Mouse (Mus musculus): ENCODE measurements around the gene Tap2.

Tap2 gene

GRCm38 (mm10) chr17:34196941-34197894 lies 6.1 kb upstream of the Tap2 start, which contains the start of gene Psmb8:
Gene Psmb8 (plus strand): TSS chr17:34197721.
- peak; percentile 69 for DNase-seq

GRCm38 (mm10) chr17:34197904-34198520 lies 5.3 kb upstream of the Tap2 start:
- DNase-seq, result no peak

GRCm38 (mm10) chr17:34198521-34198912 lies 4.8 kb upstream of the Tap2 start:
- DNase-seq, result no peak

- no peak for DNase-seq
Observed at GRCm38 (mm10) chr17:34199050-34199619, 4.2 kb upstream of the Tap2 start.

GRCm38 (mm10) chr17:34200047-34200446 lies 3.3 kb upstream of the Tap2 start:
- DNase-seq, result no peak

- no peak for DNase-seq
Observed at GRCm38 (mm10) chr17:34200772-34201505, 2.4 kb upstream of the Tap2 start.

- DNase-seq, result no peak
Observed at GRCm38 (mm10) chr17:34201506-34202055, 1.7 kb upstream of the Tap2 start.

DNA sequence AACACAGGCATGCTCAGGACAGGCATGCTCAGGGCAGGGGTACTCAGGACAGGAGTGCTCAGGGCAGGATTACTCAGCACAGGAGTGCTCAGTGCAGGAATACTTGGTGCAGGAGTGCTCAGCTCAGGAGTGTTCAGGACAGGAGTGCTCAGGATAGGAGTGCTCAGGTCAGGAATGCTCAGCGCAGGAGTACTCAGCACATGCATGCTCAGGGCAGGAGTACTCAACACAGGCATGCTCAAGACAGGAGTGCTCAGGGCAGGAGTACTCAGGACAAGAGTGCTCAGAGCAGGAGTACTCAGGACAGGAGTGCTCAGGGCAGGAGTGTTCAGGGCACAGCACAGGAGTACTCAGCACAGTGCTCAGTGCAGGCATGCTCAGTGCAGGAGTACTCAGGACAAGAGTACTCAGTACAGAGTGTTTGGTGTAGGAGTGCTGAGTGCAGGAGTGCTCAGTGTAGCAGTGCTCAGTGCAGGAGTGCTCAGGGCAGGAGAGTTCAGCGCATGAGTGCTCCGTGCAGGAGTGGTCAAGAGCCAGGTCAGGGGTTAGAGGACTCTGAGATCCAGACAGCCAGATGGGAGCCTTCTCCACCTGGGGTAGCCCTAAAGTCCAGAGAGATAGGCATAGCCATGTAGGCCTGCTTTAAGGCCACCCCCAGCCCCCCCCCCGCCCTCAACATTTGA lies 426 bp upstream of the Tap2 start:
- DNase-seq, result no peak

GRCm38 (mm10) chr17:34204303-34205010 lies 1.1 kb downstream of the Tap2 start:
- DNase-seq, result peak; percentile 84

GRCm38 (mm10) chr17:34205021-34205745 lies 1.9 kb downstream of the Tap2 start:
- no peak for DNase-seq

- no peak for DNase-seq
Observed at GRCm38 (mm10) chr17:34205746-34206176, 2.4 kb downstream of the Tap2 start.

- no peak for DNase-seq
Observed at GRCm38 (mm10) chr17:34206731-34207130, 3.4 kb downstream of the Tap2 start.

DNA sequence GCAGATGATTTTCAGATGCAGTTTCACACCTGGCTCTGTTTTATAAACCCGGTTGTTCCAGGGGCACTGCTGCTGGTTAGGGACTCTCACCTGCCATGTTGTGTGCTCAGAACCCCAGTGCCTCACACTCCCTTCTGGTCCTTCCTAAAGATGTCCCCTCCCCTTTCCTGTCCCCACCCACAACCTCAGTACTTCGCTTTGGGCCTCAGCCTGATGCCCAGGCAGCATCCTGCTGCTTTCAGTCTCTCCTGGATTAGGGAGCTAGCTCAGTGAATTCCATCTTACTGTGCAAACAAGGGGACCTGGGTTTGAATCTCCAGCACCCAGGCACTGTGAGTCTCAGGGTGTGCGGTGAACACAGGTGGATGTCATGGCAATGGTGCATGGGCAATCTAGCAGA lies 4.1 kb downstream of the Tap2 start:
- DNase-seq, result no peak

- DNase-seq, result no peak
Observed at GRCm38 (mm10) chr17:34207866-34208265, 4.5 kb downstream of the Tap2 start.

GRCm38 (mm10) chr17:34208421-34208820 lies 5.1 kb downstream of the Tap2 start:
- DNase-seq, result no peak

DNA sequence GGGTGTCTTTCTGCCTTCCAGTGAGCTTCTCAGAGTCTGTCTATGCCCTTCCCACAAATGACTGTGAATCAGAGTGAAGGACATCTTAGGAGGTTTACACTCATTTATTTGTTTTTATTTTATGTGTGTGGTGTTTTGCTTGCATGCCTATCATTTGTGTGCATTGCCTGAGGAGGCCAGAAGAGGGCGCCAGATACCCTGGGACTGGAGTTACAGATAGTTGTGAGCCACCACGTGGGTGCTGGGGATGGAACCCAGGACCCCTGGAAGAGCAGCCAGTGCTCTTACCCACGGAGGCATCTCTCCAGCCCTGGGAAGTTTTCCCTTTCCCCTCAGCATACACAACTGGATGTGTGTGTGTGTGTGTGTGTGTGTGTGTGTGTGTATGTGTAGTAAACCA lies 6.4 kb downstream of the Tap2 start:
- no peak for DNase-seq

GRCm38 (mm10) chr17:34210599-34210998 lies 7.3 kb downstream of the Tap2 start:
- no peak for DNase-seq

DNA sequence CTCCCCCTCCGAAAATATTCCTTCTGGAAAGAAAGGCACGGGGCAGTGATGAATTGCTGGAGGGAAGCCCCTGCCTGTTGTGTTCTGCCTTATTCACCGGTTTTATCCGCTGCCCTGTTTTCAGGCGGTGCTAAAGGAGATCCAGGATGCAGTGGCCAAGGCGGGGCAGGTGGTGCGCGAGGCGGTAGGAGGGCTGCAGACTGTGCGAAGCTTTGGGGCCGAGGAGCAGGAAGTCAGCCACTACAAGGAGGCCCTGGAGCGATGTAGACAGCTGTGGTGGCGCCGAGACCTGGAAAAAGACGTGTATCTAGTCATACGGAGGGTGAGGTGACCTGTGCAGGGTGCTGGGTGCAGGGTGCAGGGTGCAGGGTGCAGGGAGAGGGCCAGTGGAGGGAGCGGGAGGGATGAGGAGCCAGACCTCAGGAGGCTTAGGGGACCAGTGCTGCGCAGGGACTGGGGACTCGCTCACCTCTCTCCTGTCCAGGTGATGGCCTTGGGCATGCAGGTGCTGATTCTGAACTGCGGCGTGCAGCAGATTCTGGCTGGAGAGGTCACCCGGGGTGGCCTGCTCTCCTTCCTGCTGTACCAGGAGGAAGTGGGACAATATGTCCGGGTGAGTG lies 8.5 kb downstream of the Tap2 start:
- DNase-seq, result no peak

- DNase-seq, result no peak
Observed at GRCm38 (mm10) chr17:34213936-34214335, 10.6 kb downstream of the Tap2 start.

GRCm38 (mm10) chr17:34215176-34215575 lies 11.8 kb downstream of the Tap2 start:
- DNase-seq, result no peak

Data from cerebellum, adult 8-10 months (tissue).